Mouse (Mus musculus) CD4-positive, CD25-positive, alpha-beta regulatory T cell (primary cell): Measurements from ENCODE around the gene Pole4. TPM values are rescaled to one million over a fixed set of nuclear protein-coding genes. Genes with fewer than 3 reads are reported as not detected.

Experiments
- polyA plus RNA-seq: library from polyadenylated mRNA; unstranded; fragments of 100-300 nt; shearing (Covaris generic); gene quantifications from one replicate; pipeline ENCODE4 v1.2.1, GENCODE M21; 2017

The Pole4 gene
- 168 TPM for polyA plus RNA-seq

DNA sequence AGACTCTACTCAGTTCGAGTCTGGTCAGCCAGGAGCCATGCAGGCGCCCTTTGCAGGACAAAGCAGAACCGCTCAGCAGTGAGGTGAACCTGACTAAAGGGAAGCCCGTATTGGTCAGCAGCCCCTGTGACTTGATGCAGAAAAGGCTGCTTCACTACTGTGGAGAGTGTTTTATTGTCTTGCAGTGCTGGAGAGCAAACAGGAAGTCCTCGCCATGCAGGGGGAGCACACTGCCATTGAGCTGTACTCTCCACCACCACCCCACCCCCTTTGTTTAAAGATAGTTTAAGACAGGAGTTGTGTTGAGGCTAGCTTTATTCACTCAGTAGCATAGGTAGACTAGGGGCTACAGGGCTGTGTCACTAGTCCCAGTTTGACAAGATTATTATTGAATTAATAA, at the start of gene Pole4:
Pole4 (minus strand) TSS at position 145 of the 400 bp plus-strand sequence.

Other genes starting within 250 kb of the Pole4 start
- gene Hk2, start 69.1 kb upstream of the Pole4 start, polyA plus RNA-seq = 1.4 TPM
- 5.8 TPM for gene Sema4f, start 234.4 kb upstream of the Pole4 start, polyA plus RNA-seq
- 0.60 TPM for gene M1ap, start 241.5 kb upstream of the Pole4 start, polyA plus RNA-seq